Mouse (Mus musculus): ENCODE results near the gene Gm10471. TPM values are rescaled to one million over a fixed set of nuclear protein-coding genes. Genes with fewer than 3 reads are reported as not detected.

Gene Gm10471
- polyA plus RNA-seq (2014; fragmentation: Illumina TruSeq; extraction: RNeasy Lipid Tissue Mini Kit (QIAGEN cat#74804); ENCODE audit: low read depth, low replicate concordance): not detected

GRCm38 (mm10) chr5:26089191-26089590 is at the start of gene Gm10471:
Gene Gm10471 (minus strand): TSS chr5:26089291.

GRCm38 (mm10) chr5:26121321-26121720 is 32.2 kb upstream of the Gm10471 start, which contains the start of gene Gm10220:
Gene Gm10220 (minus strand): TSS chr5:26121421.

GRCm38 (mm10) chr5:26105262-26105661 is 16.2 kb upstream of the Gm10471 start, which contains the start of gene 5031410I06Rik:
Gene 5031410I06Rik (minus strand): TSS chr5:26105362.

GRCm38 (mm10) chr5:26058481-26058880 is 30.6 kb downstream of the Gm10471 start, which contains the start of gene Gm7347:
Gene Gm7347 (minus strand): TSS chr5:26058581.

GRCm38 (mm10) chr5:26039458-26039857 is 49.6 kb downstream of the Gm10471 start, which contains the start of gene Speer4a:
Gene Speer4a (minus strand): TSS chr5:26039558.

Other genes with a start within 250 kb of the Gm10471 start
- gene Gm21663, start 146.9 kb downstream of the Gm10471 start, polyA plus RNA-seq (2014; fragmentation: Illumina TruSeq; extraction: RNeasy Lipid Tissue Mini Kit (QIAGEN cat#74804); ENCODE audit: low read depth, low replicate concordance): not detected
- not detected for gene Gm21671, start 134.9 kb downstream of the Gm10471 start, polyA plus RNA-seq (2014; fragmentation: Illumina TruSeq; extraction: RNeasy Lipid Tissue Mini Kit (QIAGEN cat#74804); ENCODE audit: low read depth, low replicate concordance)
- not detected for gene Gm21680, start 116.6 kb downstream of the Gm10471 start, polyA plus RNA-seq (2014; fragmentation: Illumina TruSeq; extraction: RNeasy Lipid Tissue Mini Kit (QIAGEN cat#74804); ENCODE audit: low read depth, low replicate concordance)
- not detected for gene Gm21698, start 100.6 kb downstream of the Gm10471 start, polyA plus RNA-seq (2014; fragmentation: Illumina TruSeq; extraction: RNeasy Lipid Tissue Mini Kit (QIAGEN cat#74804); ENCODE audit: low read depth, low replicate concordance)
- gene Gm1979, start 84.5 kb downstream of the Gm10471 start, polyA plus RNA-seq (2014; fragmentation: Illumina TruSeq; extraction: RNeasy Lipid Tissue Mini Kit (QIAGEN cat#74804); ENCODE audit: low read depth, low replicate concordance): not detected
- not detected for gene Gm5862, start 66.4 kb downstream of the Gm10471 start, polyA plus RNA-seq (2014; fragmentation: Illumina TruSeq; extraction: RNeasy Lipid Tissue Mini Kit (QIAGEN cat#74804); ENCODE audit: low read depth, low replicate concordance)
- not detected for gene Speer4a, start 49.7 kb downstream of the Gm10471 start, polyA plus RNA-seq (2014; fragmentation: Illumina TruSeq; extraction: RNeasy Lipid Tissue Mini Kit (QIAGEN cat#74804); ENCODE audit: low read depth, low replicate concordance)
- gene Gm7347, start 30.7 kb downstream of the Gm10471 start, polyA plus RNA-seq (2014; fragmentation: Illumina TruSeq; extraction: RNeasy Lipid Tissue Mini Kit (QIAGEN cat#74804); ENCODE audit: low read depth, low replicate concordance): not detected
- gene 5031410I06Rik, start 16.1 kb upstream of the Gm10471 start, polyA plus RNA-seq (2014; fragmentation: Illumina TruSeq; extraction: RNeasy Lipid Tissue Mini Kit (QIAGEN cat#74804); ENCODE audit: low read depth, low replicate concordance): not detected
- not detected for gene Gm10220, start 32.1 kb upstream of the Gm10471 start, polyA plus RNA-seq (2014; fragmentation: Illumina TruSeq; extraction: RNeasy Lipid Tissue Mini Kit (QIAGEN cat#74804); ENCODE audit: low read depth, low replicate concordance)
- not detected for gene Gm7361, start 168.4 kb upstream of the Gm10471 start, polyA plus RNA-seq (2014; fragmentation: Illumina TruSeq; extraction: RNeasy Lipid Tissue Mini Kit (QIAGEN cat#74804); ENCODE audit: low read depth, low replicate concordance)

All from heart, adult 10 weeks (tissue).